Mouse (Mus musculus): ENCODE measurements around the gene Serinc2.

- TF ChIP-seq CTCF (conservative IDR thresholded peaks at IDR 0.05; ENCODE audit: low read length) = no peak
- TF ChIP-seq POU5F1 (IDR thresholded peaks at IDR 0.05; ENCODE audit: borderline replicate concordance, low read length) = no peak
- TF ChIP-seq NANOG (IDR thresholded peaks at IDR 0.05; ENCODE audit: borderline replicate concordance, low read length) = no peak
These were observed 5.2 kb downstream of the Serinc2 start for GRCm38 (mm10) chr4:130273698-130274345.
